Mouse (Mus musculus) stomach, postnatal 0 days (tissue): ENCODE data around the gene Carhsp1.

Experiments used
- CTCF ChIP-seq: IDR thresholded peaks from 2 replicates; pipeline ENCODE4 v1.5.1; 2016; ENCODE audit warnings: antibody characterized with exemption, low read depth, mild to moderate bottlenecking, moderate library complexity
- EP300 ChIP-seq: optimal IDR thresholded peaks from 2 replicates; pipeline ENCODE3; 2016; ENCODE audit warnings: antibody characterized with exemption

DNA sequence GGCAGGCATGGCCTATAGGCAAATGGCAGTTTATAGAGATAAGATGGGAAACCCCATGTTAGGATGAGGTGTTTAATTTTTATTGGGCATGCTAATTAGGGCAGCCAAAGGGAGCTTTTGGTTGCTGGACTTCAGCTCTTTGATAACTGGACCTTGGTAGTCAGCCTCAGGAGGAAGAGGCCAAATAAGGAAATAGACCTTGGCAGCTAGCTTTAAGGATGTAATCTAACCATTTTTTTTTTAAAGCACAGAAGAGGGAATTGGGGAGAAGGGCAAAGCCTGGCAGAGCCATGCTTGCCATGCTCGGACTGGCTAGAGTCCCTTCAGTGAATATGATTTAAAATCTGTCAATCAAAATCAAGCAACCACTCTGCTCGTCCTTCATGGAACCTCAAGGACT lies 41.5 kb downstream of the Carhsp1 start:
- TF ChIP-seq CTCF (no peak), EP300 (no peak)
